Mouse (Mus musculus): ENCODE measurements around the gene Med11.
"Not testable (repeated sequence)": the region's sequence is repeated elsewhere in the genome, so short reads cannot be mapped to it uniquely, and the experiment has no call there.

The Med11 gene

DNA sequence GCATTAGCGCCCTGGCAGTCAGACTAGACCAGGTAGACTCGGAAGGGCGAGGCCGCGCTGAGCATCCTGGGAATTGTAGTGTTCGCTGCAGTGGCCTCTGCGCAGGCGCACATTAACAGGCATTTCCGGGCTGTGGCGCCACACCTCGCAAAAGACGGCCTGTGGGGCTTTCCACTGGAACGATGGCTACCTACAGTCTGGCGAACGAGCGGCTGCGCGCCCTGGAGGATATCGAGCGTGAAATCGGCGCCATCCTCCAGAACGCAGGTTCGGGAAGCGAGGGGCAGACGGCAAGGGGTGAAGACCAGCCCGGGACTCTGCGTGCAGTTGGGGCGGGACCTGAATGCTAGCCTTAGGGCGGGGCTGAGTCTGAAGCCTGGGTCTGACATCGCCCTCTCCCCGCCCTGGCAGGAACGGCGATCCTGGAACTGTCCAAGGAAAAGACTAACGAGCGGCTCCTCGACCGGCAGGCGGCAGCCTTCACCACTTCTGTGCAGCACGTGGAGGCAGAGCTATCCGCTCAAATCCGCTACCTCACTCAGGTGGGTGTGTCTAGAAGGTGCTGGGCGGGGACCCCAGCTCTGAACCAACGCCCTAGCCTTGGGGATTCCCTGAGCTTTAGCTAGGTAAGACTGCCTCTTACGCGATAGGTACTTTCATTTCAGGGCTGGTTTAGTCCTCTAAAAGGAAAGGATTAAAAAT, at the start of gene Med11:
Gene Med11, plus strand, starts transcription at position 123 of the 702 bp plus-strand sequence.
- DNase-seq (ENCODE audit: low read depth, low spot score), result peak; percentile 99

DNA sequence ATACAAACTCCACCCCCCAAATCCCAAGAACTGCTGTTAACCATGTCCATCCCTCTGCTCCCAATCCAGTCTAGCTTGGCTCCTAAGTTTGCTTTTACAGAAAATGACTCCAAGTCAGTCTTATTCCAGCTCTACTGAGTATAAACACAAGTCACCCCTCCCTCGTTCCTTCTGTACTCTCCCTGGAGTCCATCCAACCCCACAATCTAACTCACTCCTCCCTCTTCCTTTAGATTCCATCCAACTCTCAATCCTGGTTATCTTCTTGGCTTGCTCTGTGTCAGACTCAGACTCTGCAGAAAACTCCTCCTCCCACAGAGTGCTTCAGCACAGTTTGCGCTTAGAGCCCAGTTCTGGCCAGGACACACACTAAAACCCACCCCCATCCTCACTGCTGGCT, 48.1 kb upstream of the Med11 start:
- no peak for DNase-seq (ENCODE audit: low read depth, low spot score)

DNA sequence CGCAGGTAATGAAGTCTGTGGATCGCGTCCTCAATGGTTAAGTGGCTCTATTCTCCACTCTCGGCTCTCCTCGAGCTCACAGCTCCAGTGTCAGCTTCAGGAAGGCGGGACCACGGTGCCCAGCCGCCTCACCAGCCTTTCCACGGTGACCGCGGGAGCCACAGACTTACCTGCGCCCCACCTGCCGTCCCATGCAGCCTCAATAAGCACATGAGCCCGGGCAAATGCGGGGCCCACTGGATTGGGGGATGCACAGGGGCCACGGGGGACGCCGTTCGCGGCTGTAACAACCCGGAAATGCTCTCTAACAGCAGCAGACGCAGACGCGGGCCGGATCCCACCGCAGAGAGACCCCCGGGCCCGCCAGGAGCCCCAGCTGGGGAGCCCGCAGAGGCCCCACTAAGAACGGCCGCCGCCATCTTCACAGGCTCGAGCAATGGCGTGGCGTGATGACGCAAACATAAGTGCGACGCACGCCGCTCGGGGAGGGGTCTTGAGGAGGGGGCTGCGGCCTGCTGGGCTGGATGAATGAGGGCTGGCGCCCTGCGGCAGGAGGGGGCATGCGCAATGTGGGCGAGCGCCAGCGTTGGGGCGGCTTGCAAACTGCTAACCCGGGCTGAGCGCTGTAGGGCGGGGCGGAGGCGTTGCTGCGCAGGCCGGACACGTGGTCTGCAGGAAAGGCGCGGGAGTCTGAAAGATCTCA, 42.0 kb upstream of the Med11 start, which contains the start of gene Pelp1:
Gene Pelp1, minus strand, starts transcription at position 438 of the 703 bp plus-strand sequence.
- DNase-seq (ENCODE audit: low read depth, low spot score), result peak; percentile 99

DNA sequence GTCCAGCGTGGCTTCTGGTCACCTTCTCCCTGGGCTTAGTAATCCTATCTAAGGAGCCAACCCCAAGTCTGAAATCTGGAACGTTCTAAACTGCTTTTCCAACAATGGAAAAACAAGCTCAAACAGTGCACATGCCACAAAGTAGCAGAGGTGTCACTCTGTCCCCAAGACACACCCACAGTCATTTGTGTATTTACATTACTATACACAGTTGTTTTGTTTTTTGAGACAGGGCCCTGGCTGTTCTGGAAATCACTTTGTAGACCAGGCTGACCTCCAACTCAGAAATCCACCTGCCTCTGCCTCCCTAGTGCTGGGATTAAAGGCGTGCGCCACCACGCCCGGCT, 41.4 kb upstream of the Med11 start:
- DNase-seq (ENCODE audit: low read depth, low spot score), result no peak

DNA sequence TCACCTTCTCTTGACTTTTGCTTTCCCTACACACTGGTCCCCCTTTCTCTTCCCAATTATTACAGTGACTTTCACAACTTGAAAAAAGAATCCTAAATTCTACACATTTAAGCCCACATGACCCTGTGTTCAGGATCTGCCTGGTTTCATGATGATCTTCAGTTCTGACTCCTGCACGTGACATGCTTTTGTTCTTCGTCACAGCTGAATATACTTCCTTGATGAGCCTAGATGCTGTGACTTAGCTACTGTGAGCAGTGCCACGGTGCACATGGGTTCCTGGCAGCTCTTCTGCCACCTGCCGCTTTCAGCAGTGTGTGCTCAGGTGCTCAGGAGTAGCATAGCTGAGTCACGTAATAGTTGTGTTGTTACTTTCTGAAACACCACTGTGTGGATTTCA, 39.1 kb upstream of the Med11 start:
- DNase-seq (ENCODE audit: low read depth, low spot score), result no peak

DNA sequence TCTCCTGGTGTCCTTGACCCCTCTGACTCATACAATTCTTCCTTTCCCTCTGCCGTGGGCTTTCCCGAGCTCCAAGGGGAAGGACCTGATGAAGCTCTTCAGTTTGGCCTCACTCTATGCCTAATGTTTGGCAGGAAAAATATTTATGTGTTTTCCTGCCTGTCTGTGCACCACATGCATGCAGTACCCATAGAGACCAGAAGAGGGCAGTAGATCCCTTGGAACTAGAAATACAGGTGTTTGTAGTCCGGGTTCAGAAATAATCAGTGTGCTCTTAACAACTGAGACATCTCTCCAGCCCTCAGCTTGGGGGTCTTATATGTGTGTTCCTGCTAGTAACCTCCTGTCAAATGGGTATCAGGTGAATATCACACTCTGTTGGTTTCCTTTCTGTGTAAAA, 37.8 kb upstream of the Med11 start:
- DNase-seq (ENCODE audit: low read depth, low spot score), result peak; percentile 87

DNA sequence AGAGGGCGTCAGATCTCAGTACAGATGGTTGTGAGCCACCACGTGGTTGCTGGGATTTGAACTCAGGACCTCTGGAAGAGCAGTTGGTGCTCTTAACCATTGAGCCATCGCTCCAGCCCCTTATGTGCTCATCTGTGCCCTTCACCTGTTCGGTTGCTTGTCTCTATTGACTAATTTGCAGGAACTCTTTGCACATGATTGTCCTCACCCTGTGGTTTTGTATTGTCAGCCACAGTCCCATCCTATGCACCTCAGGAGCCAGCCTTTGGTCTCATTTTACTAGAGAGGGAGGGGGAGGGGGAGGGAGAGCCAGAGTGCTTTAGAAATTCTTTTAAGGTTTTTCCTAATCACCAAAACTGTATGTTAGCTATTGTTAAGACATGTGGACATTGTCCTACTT, 33.5 kb upstream of the Med11 start:
- no peak for DNase-seq (ENCODE audit: low read depth, low spot score)

DNA sequence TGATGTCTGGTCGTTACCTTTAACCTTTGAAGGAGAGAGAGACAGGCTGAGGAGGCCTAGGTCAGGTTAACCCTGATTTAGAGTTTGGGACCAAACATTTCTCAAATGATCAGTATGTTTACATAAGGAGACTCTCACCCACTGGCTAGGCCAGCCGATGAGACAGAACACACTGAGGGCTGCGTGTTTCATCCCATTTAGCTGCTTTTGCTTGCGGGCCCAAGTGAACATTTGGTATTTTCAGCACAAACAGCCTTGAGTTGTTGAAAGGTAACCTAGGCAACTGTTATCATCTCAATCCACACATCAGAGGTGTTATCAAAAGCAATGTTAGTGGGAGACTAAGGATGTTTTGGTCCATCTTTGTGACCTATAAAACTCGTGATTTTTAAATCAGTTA, 32.2 kb upstream of the Med11 start:
- DNase-seq (ENCODE audit: low read depth, low spot score), result no peak

DNA sequence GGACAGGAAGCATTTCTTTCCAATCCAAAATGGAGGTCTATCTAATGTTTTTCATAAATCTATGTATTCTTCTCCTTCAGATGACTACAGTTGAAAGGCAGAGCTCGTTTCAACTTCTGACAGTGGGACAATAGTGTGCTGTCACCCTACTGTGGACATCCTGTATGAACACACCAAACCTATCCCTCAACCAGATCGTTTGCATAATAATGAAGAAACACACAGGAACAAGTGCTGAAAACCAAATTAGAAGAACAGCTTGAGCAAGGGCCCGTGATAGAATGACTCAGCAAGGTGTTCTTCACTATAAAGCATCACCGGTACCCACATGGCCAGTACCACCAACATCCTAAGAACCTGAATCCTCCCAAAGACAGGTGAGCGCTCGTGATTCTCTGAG, 25.1 kb upstream of the Med11 start:
- not testable (repeated sequence) for DNase-seq (ENCODE audit: low read depth, low spot score)

DNA sequence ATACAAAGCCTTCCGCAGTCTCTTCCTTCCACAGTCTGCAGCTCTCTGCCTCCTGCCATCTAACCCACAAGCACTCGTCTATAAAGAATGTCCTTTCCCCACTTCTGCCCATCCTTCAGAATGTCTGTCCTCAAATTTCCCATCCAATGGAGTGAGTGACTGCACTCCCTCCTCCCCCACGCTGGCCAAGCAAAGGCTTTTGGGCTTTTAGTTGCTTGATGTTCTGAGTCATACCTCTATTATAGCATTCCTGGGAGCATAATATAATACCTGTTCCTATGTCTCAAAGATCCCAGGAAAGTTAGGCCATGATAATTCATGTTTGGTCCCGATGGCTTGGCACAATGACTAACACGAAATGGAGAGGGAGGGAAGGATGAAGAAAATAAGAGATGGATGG, 20.1 kb upstream of the Med11 start:
- no peak for DNase-seq (ENCODE audit: low read depth, low spot score)

DNA sequence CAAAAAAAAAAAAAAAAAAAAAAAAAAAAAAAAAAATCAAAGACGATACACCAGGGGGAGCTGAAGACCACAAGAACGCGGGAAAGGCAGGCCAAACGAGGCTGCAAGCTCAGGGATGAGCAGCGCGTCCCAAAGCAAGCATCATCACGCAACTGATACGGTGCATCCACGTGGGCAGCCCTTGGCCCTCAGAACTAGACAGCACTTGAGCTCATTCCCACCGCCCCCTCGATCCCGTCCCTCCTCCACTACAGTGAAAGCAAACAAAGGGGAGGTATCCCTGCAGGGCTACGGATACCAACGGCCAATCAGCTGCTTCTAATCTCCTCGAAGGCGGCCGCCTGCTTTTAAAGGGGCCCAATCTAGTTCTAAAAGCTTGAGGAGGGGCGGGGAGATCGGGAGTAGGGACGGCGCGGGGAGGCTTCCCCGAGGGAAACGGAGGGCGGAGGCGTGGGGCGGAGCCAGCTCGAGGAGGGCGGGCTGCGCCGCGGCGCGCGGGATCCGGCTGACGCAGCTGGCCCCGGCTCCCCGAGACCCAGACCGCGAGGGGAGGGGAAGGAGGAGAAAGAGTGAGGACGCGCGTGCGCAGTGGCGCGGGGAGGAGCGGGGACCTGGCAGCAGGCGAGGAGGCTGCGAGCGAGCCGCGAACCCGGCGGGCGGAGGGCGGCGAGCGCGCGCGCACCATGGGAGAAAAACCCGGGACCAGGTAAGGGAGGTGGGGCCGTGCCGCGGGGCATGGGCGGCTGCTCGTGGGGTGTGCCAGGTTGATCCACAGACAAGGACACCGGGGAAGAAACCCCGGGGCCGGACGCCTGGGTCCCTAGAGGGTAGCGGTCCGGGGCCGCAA, 19.4 kb upstream of the Med11 start, which contains the start of gene Arrb2:
Gene Arrb2, plus strand, starts transcription at position 588 of the 847 bp plus-strand sequence.
- peak; percentile 99 for DNase-seq (ENCODE audit: low read depth, low spot score)

DNA sequence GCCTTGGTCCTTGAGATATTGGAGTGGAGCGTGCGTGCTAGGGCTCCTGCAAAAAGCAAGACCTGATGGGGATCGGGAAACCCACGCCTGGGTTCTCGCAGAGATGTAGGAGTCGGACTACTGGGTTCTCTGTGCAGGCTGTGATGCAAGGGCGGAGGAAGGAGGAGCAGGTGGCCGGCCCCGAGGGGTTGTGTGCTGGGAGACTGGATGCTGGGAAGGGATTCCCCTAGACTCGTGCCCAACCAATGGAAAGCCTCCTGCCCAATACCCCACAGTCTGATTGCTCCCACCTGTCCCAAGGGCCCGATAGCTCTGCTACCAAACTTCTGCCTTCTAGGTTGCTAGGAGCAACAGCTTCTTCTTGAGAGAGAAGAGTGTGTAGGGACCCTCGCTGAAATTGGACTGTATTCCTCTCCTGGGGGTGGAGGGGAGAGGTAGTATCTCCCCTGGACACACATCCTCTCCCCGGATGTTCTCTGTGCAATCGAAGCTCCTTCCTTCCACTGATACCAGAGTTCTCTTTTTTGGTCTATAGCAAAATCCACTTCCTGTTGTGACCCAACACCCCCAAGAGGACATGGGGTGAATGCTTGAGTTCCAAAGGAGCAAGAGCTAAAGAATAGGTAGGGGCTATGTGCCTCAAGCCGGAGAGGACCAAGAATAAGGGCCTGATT, 18.7 kb upstream of the Med11 start:
- DNase-seq (ENCODE audit: low read depth, low spot score), result no peak

DNA sequence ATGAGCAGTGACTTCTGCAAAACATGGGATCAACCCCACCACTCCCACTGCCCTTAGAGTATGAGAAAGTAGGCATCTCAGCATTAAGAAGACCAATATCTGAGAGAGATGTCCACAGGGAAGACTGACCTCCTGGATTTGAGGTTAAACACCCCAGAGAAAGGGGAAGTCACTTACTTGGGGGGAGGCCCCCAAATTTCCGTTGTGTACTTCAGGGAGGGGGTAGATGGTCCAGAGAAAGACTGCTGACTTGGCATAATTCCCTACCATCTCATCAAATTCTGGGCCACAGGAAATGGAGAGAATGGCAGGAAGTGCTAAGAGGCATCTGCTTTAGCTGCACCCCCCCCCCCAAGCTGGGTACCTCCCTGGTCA, 18.2 kb upstream of the Med11 start:
- DNase-seq (ENCODE audit: low read depth, low spot score), result no peak

DNA sequence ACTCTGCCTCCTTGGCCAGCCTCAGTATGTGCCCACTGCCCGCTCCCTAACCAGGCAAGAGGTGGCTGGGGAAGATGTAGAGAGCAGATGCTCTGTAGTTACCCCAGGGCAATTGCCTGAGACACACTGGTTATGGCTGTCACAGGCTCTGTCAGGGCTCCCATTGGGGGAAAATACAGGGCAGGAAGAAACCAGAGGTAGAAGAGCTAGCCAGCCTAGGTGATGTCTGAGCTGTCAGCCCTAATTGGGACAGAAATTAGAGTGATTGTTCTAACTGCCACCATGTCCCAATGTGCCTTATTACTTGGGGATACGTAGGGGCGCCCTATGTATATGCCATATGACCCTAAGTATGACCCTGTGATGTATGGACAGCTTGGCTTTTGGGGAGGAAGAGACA, 17.8 kb upstream of the Med11 start:
- no peak for DNase-seq (ENCODE audit: low read depth, low spot score)

DNA sequence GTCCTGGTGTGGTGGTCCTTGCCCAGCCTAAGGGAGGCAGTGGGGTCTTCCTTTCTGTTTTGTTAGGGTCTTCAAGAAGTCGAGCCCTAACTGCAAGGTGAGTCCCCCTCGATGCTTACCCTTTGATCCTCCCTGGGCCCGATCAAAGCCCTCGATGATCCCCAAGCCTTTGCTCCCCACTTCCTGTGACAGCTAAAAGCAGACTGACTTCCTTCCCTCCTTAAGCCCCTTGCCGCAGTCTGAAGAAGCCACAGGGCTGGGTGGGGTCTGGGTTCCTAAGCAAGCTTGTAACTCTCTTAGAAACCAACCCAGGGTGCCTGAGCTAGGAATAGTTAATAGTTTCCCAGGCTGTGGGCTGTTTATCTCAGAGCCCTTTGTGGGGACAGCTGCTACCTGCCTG, 16.2 kb upstream of the Med11 start:
- no peak for DNase-seq (ENCODE audit: low read depth, low spot score)

DNA sequence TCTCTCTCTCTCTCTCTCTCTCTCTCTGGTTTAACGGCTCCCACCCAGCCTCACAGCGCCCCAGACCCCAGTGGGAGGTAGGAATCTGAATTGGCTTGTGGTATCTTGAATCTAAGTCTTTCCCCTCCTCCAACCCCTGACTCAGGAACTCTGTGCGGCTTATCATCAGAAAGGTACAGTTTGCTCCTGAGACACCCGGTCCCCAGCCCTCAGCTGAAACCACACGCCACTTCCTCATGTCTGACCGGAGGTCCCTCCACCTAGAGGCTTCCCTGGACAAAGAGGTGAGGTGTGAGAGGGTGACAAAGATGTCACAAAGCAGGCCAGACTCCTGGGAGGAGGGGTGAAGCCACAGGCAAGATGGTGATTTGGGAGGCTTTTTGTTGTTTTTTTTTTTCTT, 14.3 kb upstream of the Med11 start:
- DNase-seq (ENCODE audit: low read depth, low spot score), result no peak

DNA sequence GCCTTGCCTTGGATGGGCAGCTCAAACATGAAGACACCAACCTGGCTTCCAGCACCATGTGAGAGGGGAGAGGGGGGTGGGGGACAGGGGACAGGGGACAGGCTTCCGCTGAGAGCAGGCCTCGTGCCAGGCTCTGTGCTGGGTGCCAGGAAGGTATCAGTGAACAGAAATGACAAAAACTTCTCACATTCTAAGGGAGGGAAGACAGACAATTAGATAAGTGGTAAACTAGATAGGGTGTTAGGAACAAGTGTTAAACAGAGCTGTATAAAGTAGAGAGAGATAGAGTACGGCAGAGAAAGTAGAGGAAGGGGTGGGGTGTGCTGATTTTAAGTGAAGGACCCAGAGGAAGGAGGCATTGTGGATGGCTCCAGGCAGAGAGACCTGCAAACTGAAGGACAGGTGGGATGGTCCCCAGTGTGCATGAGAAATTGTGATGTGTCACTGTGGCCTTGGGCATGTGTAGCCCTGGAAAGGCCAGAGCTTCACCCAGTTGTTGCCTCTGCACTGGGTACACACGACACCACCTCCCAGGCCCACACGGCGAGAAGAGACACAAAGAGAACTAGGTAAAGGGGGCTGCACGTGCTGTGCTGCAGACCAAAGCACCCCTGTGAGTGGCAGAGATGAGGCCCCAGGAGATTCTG, 12.9 kb upstream of the Med11 start:
- DNase-seq (ENCODE audit: low read depth, low spot score), result no peak

DNA sequence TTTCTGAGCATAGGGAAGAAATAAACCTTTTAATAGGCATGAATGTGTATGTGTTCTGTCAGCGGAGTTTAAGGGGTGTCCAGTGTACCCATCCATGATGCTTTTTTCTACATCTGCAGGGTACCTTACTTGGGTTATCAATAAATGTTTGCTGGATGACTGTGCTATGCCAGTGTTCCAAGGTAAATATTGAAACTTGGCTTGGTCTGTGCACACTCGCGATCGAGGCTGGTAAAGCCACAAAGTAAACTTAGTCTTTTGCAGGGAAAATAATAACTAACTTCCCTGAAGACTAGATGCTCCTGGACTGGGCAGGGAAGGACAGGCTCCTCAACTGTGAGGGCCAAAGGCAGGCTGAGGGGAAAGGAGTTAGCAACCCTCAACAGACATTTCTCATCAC, 11.1 kb upstream of the Med11 start:
- no peak for DNase-seq (ENCODE audit: low read depth, low spot score)

DNA sequence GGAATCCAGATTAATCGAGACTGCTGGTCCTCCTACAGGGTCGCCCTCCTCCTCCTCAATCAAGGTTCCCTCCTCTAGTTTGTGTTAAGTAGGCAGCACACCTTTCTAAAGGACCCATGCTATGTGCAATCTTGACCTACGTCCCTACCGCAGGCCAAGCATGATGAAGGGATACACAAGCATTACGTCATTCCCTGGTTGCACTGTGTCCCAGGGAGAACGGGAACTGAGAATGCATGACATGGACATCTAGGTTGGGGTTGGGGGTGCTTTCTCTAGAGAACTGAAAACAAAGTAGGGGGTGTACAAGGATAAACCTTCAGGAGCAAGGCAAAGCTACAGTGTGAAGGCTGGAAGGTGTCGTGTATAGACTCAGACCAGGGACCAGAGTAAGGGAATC, 9.8 kb upstream of the Med11 start:
- no peak for DNase-seq (ENCODE audit: low read depth, low spot score)

DNA sequence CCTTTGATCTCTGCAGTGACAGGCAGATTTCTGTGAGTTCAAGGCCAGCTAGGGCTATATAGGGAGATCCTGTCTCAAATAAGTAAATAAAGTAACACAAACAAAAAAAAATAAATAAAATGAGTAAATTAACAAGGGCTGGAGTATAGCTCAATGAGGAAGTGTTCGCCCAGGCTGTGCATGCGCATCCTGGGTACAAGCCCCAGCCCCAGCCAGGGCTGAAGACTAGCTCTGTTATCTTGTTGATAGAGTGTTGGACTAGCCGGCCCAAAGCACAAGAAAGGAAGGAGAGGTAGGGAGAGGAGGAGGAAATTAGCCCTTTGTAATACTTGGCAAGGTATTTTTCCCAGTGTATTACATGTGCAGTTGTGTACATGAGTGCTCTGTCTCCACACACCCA, 7.8 kb upstream of the Med11 start:
- DNase-seq (ENCODE audit: low read depth, low spot score), result no peak

DNA sequence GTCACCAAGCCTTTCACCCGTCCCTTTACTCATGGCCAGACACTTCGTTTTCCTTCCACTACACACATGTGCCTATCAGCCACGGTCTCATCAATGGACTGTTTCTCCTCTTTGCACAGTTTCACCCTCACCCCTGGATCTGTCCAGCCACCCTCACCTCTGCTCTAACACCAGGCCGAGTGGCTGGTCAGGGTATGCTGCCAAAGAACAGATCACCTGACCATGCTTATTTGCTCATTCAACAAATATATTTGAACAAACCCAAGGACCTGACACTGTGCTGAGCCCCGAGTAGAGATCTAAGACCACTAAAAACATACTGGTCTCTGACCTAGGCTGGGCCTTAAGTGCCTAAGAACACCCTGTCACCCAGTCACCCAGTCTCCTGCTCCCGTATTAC, 7.1 kb upstream of the Med11 start:
- DNase-seq (ENCODE audit: low read depth, low spot score), result no peak

DNA sequence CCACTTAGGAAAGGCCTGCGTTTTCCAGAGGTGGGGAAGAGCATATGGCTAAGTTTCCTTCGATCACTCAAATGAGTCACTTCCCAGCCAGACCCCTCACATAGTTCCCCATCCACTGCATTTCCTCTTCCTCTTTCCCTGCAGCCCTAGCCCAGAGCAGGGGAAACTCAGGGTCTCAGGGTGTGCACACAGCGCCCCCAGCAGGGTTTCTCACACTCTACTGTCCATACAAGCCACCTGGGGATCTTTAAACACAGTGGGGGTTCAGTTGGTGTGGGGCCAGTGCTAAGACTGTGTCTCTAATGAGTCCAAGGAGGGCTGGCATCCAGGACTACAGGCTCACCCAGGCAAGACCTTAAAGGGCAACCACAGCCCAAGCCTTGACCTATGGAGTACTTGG, 5.0 kb upstream of the Med11 start:
- no peak for DNase-seq (ENCODE audit: low read depth, low spot score)

Data from ZHBTc4 (cell line).